Mouse (Mus musculus): Measurements from ENCODE around the gene Ucma.

DNA sequence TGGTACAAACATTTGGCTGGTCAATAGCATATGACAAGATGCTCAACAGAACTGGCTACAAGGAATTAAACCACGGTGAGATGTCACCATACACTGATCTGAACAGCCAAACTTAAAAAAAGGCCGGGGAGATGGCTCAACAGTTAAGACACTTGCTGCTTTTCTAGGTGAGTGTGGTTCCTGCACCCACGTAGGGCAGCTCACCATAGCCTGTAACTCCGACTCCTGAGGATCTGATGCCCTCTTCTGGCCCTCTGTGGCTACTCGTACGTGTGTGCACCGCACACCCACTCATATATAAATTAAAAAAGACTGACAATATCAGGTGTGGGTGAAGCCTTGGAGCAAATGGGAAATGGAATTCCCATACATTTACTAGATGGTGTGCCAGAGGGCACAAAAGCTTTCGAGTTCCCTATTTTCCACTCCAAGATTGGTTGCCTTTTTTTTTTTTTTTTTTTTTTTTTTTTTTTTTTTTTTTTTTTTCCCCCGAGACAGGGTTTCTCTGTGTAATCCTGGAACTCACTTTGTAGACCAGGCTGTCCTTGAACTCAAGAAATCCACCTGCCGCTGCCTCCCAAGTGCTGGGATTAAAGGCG lies 13.0 kb downstream of the Ucma start:
- TF ChIP-seq CTCF (IDR thresholded peaks at IDR 0.05; ENCODE audit: borderline replicate concordance, control insufficient read depth, extremely low read depth, insufficient read depth, low read length, poor library complexity) (no peak), POLR2A (IDR thresholded peaks at IDR 0.05; ENCODE audit: control insufficient read depth, extremely low read depth, insufficient read depth, low read length, poor library complexity) (no peak)

Measured in thymus, adult 2 months (tissue).